Mouse (Mus musculus) left cerebral cortex, postnatal 25 days (tissue): ENCODE results near the gene S100a10. TPM values are rescaled to one million over a fixed set of nuclear protein-coding genes. Genes with fewer than 3 reads are reported as not detected.

Experiments
- total RNA-seq, 2 experiments: library from RNA; stranded (reverse); gene quantifications; 2 replicates each; pipeline ENCODE4 v1.2.3; 2021

Gene S100a10
- total RNA-seq, 2 experiments from 2014 or later, result 35.9 to 41.5 TPM

Other genes starting within 250 kb of the S100a10 start
- gene Hrnr, start 235.3 kb upstream of the S100a10 start, total RNA-seq, result under 1 TPM in 1 of 2 experiments, not detected in 1; 0.02 TPM
- gene Rptn, start 161.4 kb upstream of the S100a10 start, total RNA-seq, result not detected
- gene Tchh, start 112.8 kb upstream of the S100a10 start, total RNA-seq, result 1 to 10 TPM; 1.1 to 1.5 TPM
- not detected for gene Tchhl1, start 86.3 kb upstream of the S100a10 start, total RNA-seq
- 10 to 100 TPM in 1 of 2 experiments, 1 to 10 TPM in 1; 8.3 to 11.3 TPM for gene S100a11, start 34.6 kb upstream of the S100a10 start, total RNA-seq
- gene Tdpoz2, start 97.6 kb downstream of the S100a10 start, total RNA-seq, result not detected
- gene Tdpoz1, start 121.2 kb downstream of the S100a10 start, total RNA-seq, result not detected
- gene Gm37596, start 138.0 kb downstream of the S100a10 start, total RNA-seq, result not detected
- gene Gm5773, start 217.9 kb downstream of the S100a10 start, total RNA-seq, result not detected
- gene Tdpoz4, start 241.3 kb downstream of the S100a10 start, total RNA-seq, result not detected